Comparison of ENCODE assay signal across 8 mouse cellular contexts in the genomic region with DNA sequence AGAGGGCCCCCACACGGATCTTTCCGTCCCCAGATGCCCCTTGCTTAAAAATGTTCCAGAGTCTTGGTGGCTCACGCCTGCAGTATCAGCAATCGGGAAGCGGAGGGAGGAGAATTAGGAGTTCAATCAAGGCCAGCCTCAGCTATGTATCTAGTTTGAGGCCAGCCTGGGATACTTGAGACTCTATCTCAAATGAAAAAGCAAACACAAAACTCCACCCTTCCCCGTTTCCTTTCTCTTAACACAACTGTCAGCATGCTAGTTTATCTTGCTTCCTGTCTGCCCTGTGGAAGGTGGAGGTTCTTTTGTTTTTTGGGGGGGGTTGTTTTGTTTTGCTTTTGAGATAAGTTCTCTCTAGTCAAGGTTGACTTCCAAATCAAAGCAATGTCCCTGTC. TPM values are rescaled to one million over a fixed set of nuclear protein-coding genes. Genes with fewer than 3 reads are reported as not detected.
DNase-seq lines count a peak whose midpoint lies in the region; ATAC-seq and TF ChIP-seq lines count a peak whose summit lies in the region.

No protein-coding gene starts in this region.

- peak overlapping the region; percentile 62 for H3K27ac ChIP-seq in bone marrow, adult 2 months (ENCODE audit: control insufficient read depth, insufficient read depth, low read depth, low read length, poor library complexity)
- no peak overlapping the region for H3K27ac ChIP-seq in hindbrain, embryonic 15.5 days (replicated peaks)

- H3K4me2 ChIP-seq in hindbrain, embryonic 15.5 days = peak overlapping the region; percentile 77

- TF ChIP-seq POLR2A in bone marrow, adult 2 months (IDR thresholded peaks at IDR 0.05; ENCODE audit: borderline replicate concordance, control insufficient read depth, low read depth, low read length) = no peak

- no peak for TF ChIP-seq CTCF in bone marrow, adult 2 months (IDR thresholded peaks at IDR 0.05; ENCODE audit: control insufficient read depth, insufficient read depth, low read length)

- 0 out of 2 replicates have a peak, but pooled peaks have one; percentile 23 for ATAC-seq in hindbrain, embryonic 15.5 days (ENCODE audit: low FRiP score, low read depth)
- ATAC-seq in megakaryocyte progenitor cell, adult 5-6 weeks (replicated peaks; ENCODE audit: poor library complexity) = peak; percentile 32

- no peaks in the 10 kb centered on the region for H3K9me3 ChIP-seq in hindbrain, embryonic 15.5 days

- H3K9ac ChIP-seq in hindbrain, embryonic 15.5 days = no peak overlapping the region

- H3K27me3 ChIP-seq in hindbrain, embryonic 15.5 days = no peaks in the 10 kb centered on the region

- WGBS in bone marrow, adult 2 months = 22% methylated on average over 6 of the region's 6 CpGs
- 42% methylated on average over 6 of the region's 6 CpGs for WGBS in hindbrain, embryonic 15.5 days

- DNase-seq in heart, adult 11 months = peak; percentile 89
- DNase-seq in heart, postnatal 25 days (ENCODE audit: low spot score) = no peak
- no peak for DNase-seq in adrenal gland, adult (ENCODE audit: inconsistent age in 2 of 2, low spot score in 1 of 2)
- no peak for DNase-seq in embryo, embryonic 11 days
- DNase-seq in adrenal gland, adult 8-10 months = no peak

- intact Hi-C loops in heart, postnatal 25 days (cut with DNase I) = loop anchor here (5.0 kb wide), 1 partner anchor 36 kb away; no protein-coding TSS in a partner anchor

- no peaks in the 10 kb centered on the region for H3K36me3 ChIP-seq in hindbrain, embryonic 15.5 days

- H3K4me3 ChIP-seq in bone marrow, adult 2 months (replicated peaks; ENCODE audit: control insufficient read depth, low read depth, low read length) = no peak overlapping the region
- peak overlapping the region; percentile 40 for H3K4me3 ChIP-seq in hindbrain, embryonic 15.5 days

- no peaks in the 10 kb centered on the region; the same call in 1 of the 2 replicates for H3K4me1 ChIP-seq in bone marrow, adult 2 months (ENCODE audit: control insufficient read depth, insufficient read depth, low read length)
- H3K4me1 ChIP-seq in hindbrain, embryonic 15.5 days (replicated peaks) = peaks cover 6% of the 10 kb centered on the region

RNA-seq across cellular contexts. Expression of gene Adgre5, which starts 32.3 kb away (rescaled TPM):
- 10 to 100 TPM; 39.4 to 56.9 TPM for total RNA-seq in heart, postnatal 25 days (2021)
- 25.3 and 79.2 TPM in 2 replicates for polyA plus RNA-seq in bone marrow, adult 2 months (2011; ENCODE audit: insufficient read depth, insufficient read length, low replicate concordance, missing spikeins)
- 11.0 and 13.4 TPM in 2 replicates for polyA plus RNA-seq in hindbrain, embryonic 15.5 days (2015; fragmentation: Nextera tagmentation; extraction: Ambion mirVana)
- 27.1 and 29.1 TPM in 2 replicates for total RNA-seq in megakaryocyte progenitor cell, adult 5-6 weeks (2015)
- total RNA-seq in megakaryocyte progenitor cell, adult 5-6 weeks (2017) = 19.8 and 30.2 TPM in 2 replicates
- total RNA-seq in adrenal gland, adult 8-10 months (2022) = 10 to 100 TPM; 21.8 to 45.5 (median 35.2) TPM

RNA-seq across cellular contexts. Expression of gene Ddx39, which starts 58.5 kb away (rescaled TPM):
- total RNA-seq in heart, postnatal 25 days (2021) = 10 to 100 TPM; 20.0 to 21.6 TPM
- 74.2 and 81.0 TPM in 2 replicates for polyA plus RNA-seq in bone marrow, adult 2 months (2011; ENCODE audit: insufficient read depth, insufficient read length, low replicate concordance, missing spikeins)
- polyA plus RNA-seq in hindbrain, embryonic 15.5 days (2015; fragmentation: Nextera tagmentation; extraction: Ambion mirVana) = 97.5 and 105 TPM in 2 replicates
- 119 and 139 TPM in 2 replicates for total RNA-seq in megakaryocyte progenitor cell, adult 5-6 weeks (2015)
- 121 and 131 TPM in 2 replicates for total RNA-seq in megakaryocyte progenitor cell, adult 5-6 weeks (2017)
- 10 to 100 TPM; 15.4 to 28.6 (median 20.7) TPM for total RNA-seq in adrenal gland, adult 8-10 months (2022)

Comparison
In these comparisons a context has a peak if more than half of its experiments do, and no peak if none do; other contexts are left out.
1. RNA of gene Ddx39, which starts 58.5 kb away (total RNA-seq): 119 to 139 TPM in megakaryocyte progenitor cell, adult 5-6 weeks; 15.4 to 28.6 TPM in adrenal gland, adult 8-10 months and 20.0 to 21.6 TPM in heart, postnatal 25 days; every median in the first group is over 4 times any median in the second.